Mouse (Mus musculus) forebrain, embryonic 16.5 days (tissue): ENCODE data around the gene Gon4l. TPM values are rescaled to one million over a fixed set of nuclear protein-coding genes. Genes with fewer than 3 reads are reported as not detected.

Source experiments
- ATAC-seq: fragments of 200-750 bp; cut with Nextera tagmentation; 2 replicates; pipeline ENCODE4 v1.8.0; 2017; ENCODE audit warnings: mild to moderate bottlenecking, moderate library complexity
- H3K27ac ChIP-seq: fragments of 300-500 bp; sonication (generic); 2 replicates; pipeline ENCODE4 v1.5.1; 2014; ENCODE audit warnings: low read length, control low read depth
- H3K27me3 ChIP-seq: fragments of 300-500 bp; sonication (generic); replicated peaks from 2 replicates; pipeline ENCODE4 v1.6.1; 2014; ENCODE audit warnings: low read length; ENCODE audit not compliant: control insufficient read depth, insufficient read depth
- H3K36me3 ChIP-seq: fragments of 300-500 bp; sonication (generic); 2 replicates; pipeline ENCODE4 v1.6.1; 2014; ENCODE audit not compliant: control insufficient read depth, insufficient read depth
- H3K4me1 ChIP-seq: fragments of 300-500 bp; sonication (generic); replicated peaks from 2 replicates; pipeline ENCODE4 v1.6.1; 2014; ENCODE audit warnings: low read length; ENCODE audit not compliant: control insufficient read depth, insufficient read depth
- H3K4me2 ChIP-seq: fragments of 300-500 bp; sonication (generic); 2 replicates; pipeline ENCODE4 v1.6.1; 2014; ENCODE audit warnings: mild to moderate bottlenecking, low read length, control low read depth
- H3K4me3 ChIP-seq: fragments of 300-500 bp; sonication (generic); replicated peaks from 2 replicates; pipeline ENCODE4 v1.5.1; 2014; ENCODE audit warnings: mild to moderate bottlenecking, low read length, control low read depth
- H3K9ac ChIP-seq: fragments of 300-500 bp; sonication (generic); replicated peaks from 2 replicates; pipeline ENCODE4 v1.6.1; 2014; ENCODE audit warnings: low read depth, low read length, control low read depth
- H3K9me3 ChIP-seq: fragments of 300-500 bp; sonication (generic); 2 replicates; pipeline ENCODE4 v1.6.1; 2016; ENCODE audit warnings: low read length; ENCODE audit not compliant: control insufficient read depth
- WGBS: fragments of 180-500 bp; shearing (Covaris S2); extraction: QIAGEN DNeasy Blood & Tissue Kit; methylation state at CpG from one replicate; pipeline ENCODE4 v1.1.7; 2014; 5-methylcytosine and 5-hydroxymethylcytosine counted together
- polyA plus RNA-seq: library from polyadenylated mRNA; unstranded; fragments of >200 nt; fragmentation: Nextera tagmentation; extraction: Ambion mirVana; gene quantifications from 2 replicates; pipeline ENCODE4 v1.2.1, GENCODE M21; 2015

The Gon4l gene
- polyA plus RNA-seq, 1 experiment from 2014 or later: 17.3 TPM

GRCm38 (mm10) chr3:88925651-88926050 lies 90.6 kb downstream of the Gon4l start:
- 98% methylated on average over 2 of the region's 2 CpGs for WGBS
- no peak overlapping the region for H3K27ac ChIP-seq
- H3K4me3 ChIP-seq: no peak overlapping the region
- no peak for ATAC-seq
- no peaks in the 10 kb centered on the region for H3K27me3 ChIP-seq
- H3K36me3 ChIP-seq: peaks cover 56% of the 10 kb centered on the region
- H3K9me3 ChIP-seq: no peaks in the 10 kb centered on the region
- no peak overlapping the region for H3K4me2 ChIP-seq
- no peaks in the 10 kb centered on the region for H3K4me1 ChIP-seq
- no peak overlapping the region for H3K9ac ChIP-seq

DNA sequence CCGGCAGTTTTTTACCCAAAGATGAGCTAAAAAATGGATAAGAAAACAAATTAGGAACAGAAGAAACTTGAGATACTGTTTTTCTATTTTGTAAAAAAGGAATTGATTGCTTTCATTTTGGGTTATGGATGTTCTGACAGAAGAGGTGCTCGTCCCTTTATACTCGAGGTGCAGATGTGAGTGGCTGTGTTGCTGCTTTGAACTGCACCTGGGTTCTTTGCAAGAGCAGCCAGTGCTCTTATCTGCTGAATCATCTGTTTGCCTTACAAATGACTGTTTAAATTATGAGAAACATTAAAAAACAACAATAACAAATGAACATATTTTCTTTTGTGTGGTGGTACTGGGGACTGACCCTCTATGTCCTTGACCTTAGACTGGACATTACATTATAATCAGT lies 94.5 kb downstream of the Gon4l start:
- no peak for ATAC-seq
- 93% methylated on average over 3 of the region's 3 CpGs for WGBS
- Histone ChIP-seq H3K36me3 (peaks cover 45% of the 10 kb centered on the region), H3K4me1 (no peaks in the 10 kb centered on the region), H3K4me2 (no peak overlapping the region), H3K4me3 (no peak overlapping the region), H3K9me3 (no peaks in the 10 kb centered on the region), H3K9ac (no peak overlapping the region), H3K27ac (no peak overlapping the region), H3K27me3 (no peaks in the 10 kb centered on the region)

GRCm38 (mm10) chr3:88939071-88939470 lies 104.0 kb downstream of the Gon4l start:
- Histone ChIP-seq H3K27ac (no peak overlapping the region), H3K4me3 (no peak overlapping the region), H3K27me3 (no peaks in the 10 kb centered on the region), H3K4me2 (no peak overlapping the region), H3K36me3 (peaks cover 9% of the 10 kb centered on the region), H3K4me1 (no peaks in the 10 kb centered on the region), H3K9me3 (no peaks in the 10 kb centered on the region), H3K9ac (no peak overlapping the region)
- WGBS: 90% methylated on average over 10 of the region's 10 CpGs
- ATAC-seq: no peak

GRCm38 (mm10) chr3:88939749-88940148 lies 104.7 kb downstream of the Gon4l start:
- Histone ChIP-seq H3K9ac (no peak overlapping the region), H3K27ac (no peak overlapping the region), H3K4me3 (no peak overlapping the region), H3K36me3 (peaks cover 9% of the 10 kb centered on the region), H3K27me3 (no peaks in the 10 kb centered on the region), H3K4me1 (no peaks in the 10 kb centered on the region), H3K9me3 (no peaks in the 10 kb centered on the region), H3K4me2 (no peak overlapping the region)
- peak; percentile 40; the same call in 1 of the 2 replicates for ATAC-seq
- 63% methylated on average over 3 of the region's 3 CpGs for WGBS

DNA sequence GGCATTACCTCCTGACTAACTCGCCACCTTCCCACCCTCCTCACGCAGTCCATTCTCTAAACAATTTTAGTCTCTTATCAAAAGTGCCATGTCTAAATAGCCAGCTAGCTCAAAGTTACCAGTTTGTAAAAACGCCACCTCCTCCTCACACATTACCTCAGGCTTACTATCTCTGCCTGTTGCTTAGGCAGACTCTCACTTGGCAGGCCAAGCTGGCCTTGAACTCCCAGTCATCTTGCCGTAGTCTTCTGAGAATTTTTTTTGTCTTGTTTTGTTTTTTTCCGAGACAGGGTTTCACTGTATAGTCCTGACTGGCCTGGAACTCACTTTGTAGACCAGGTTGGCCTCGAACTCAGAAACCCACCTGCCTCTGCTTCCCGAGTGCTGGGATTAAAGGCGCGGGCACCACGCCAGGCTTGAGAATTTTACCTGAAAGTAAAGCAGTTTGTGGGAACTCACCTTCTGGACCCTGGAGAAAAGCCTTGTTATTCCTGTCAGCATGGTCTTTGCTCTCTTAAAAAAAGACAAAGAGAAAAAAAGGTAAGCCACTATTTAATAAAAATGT lies 107.4 kb downstream of the Gon4l start:
- Histone ChIP-seq H3K4me3 (no peak overlapping the region), H3K27ac (no peak overlapping the region), H3K27me3 (no peaks in the 10 kb centered on the region), H3K36me3 (peaks cover 9% of the 10 kb centered on the region), H3K9ac (no peak overlapping the region), H3K9me3 (no peaks in the 10 kb centered on the region), H3K4me1 (peaks cover 1% of the 10 kb centered on the region; the same call in 1 of the 2 replicates), H3K4me2 (no peak overlapping the region)
- no peak for ATAC-seq
- 94% methylated on average over 10 of the region's 10 CpGs for WGBS

GRCm38 (mm10) chr3:88944109-88944508 lies 109.1 kb downstream of the Gon4l start:
- no peaks in the 10 kb centered on the region for H3K27me3 ChIP-seq
- H3K4me2 ChIP-seq: no peak overlapping the region
- ATAC-seq: no peak
- peaks cover 9% of the 10 kb centered on the region for H3K36me3 ChIP-seq
- no peak overlapping the region for H3K4me3 ChIP-seq
- 97% methylated on average over 4 of the region's 4 CpGs for WGBS
- peaks cover 16% of the 10 kb centered on the region for H3K4me1 ChIP-seq
- H3K27ac ChIP-seq: no peak overlapping the region
- no peaks in the 10 kb centered on the region for H3K9me3 ChIP-seq
- H3K9ac ChIP-seq: no peak overlapping the region

DNA sequence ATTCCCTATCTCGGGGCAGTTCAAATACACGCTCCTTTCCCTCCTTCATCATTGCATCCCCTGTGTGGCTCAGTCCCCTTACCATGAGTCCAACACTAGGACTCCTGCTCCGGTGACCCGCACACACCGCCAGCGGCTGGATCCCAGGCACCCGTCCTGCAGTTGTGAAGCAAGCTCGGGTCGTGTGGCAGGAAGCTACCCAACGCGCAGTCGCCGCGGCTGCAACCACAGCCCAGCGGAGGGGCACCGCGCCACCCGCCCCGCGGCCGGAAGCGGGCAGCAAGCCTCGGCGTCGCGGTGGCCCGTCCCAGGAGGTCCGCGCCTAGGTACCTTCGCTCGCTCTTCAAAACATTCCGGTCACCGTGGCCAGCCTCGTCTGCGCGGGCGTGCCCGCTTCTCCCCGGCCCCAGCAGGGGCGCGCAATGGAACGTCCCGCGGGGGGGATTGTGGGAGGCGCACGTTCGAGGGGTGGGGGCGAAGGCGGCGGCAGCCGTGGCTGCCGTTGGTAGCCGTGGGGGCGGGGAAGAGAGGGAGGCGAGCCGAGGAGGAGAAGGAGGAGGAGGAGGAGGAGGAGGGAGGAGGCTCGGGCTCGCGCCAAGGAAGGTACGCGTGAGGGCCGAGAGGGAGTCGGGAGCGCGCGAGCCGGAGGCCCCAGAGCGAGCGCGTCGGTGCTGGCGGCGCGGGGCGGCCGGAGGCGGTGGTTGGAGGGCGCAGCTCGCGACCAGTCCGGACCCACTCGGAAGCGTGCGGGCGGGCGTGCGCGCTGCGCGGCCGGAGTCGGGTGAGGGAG lies 115.0 kb downstream of the Gon4l start:
- H3K9ac ChIP-seq: peak overlapping the region; percentile 96
- H3K27ac ChIP-seq: peak overlapping the region; percentile 99
- peak overlapping the region; percentile 63 for H3K4me2 ChIP-seq
- WGBS: under 1% methylated on average over 70 of the region's 92 CpGs
- H3K4me1 ChIP-seq: peaks cover 36% of the 10 kb centered on the region
- peak overlapping the region; percentile 99 for H3K4me3 ChIP-seq
- ATAC-seq: peak; percentile 91
- no peaks in the 10 kb centered on the region for H3K36me3 ChIP-seq
- no peaks in the 10 kb centered on the region for H3K9me3 ChIP-seq
- no peaks in the 10 kb centered on the region for H3K27me3 ChIP-seq

GRCm38 (mm10) chr3:88950576-88951326 lies 115.7 kb downstream of the Gon4l start, which contains the start of the genes Ash1l and Dap3:
Gene Ash1l, plus strand, starts transcription at chr3:88950622.
Gene Dap3, minus strand, starts transcription at chr3:88951181.
- peak within 1 kb of the TSS; percentile 76 for H3K4me2 ChIP-seq
- ATAC-seq: peak; percentile 79
- peak within 1 kb of the TSS; percentile 96 for H3K9ac ChIP-seq
- H3K4me1 ChIP-seq: peaks cover 36% of the 10 kb centered on the region
- H3K4me3 ChIP-seq: peak within 1 kb of the TSS; percentile 99
- H3K9me3 ChIP-seq: no peaks in the 10 kb centered on the region
- H3K36me3 ChIP-seq: no peaks in the 10 kb centered on the region
- H3K27me3 ChIP-seq: no peaks in the 10 kb centered on the region
- WGBS: under 1% methylated on average over 35 of the region's 64 CpGs
- H3K27ac ChIP-seq: peak within 1 kb of the TSS; percentile 99

DNA sequence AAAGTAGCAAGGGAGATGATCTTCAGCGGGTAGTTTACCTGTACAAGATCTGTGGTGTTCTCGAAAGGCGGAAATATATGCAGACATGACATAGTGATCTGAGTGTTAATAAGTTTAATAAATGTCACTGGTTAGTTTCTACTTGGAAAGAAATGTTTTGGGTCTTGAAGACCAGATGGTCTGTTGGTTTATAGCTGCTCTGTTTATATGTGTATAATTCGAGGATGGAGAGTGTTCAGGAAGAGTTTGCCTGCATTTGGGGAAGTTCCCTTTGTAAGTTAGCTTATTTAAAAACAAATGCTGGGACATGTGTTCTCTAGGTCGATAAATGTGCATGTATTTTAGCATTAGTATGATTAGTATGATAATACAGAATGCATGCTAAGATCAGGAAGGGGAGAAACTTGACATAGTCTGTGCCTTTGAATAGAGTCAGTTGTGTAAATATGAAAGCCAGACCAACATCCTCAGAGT lies 116.3 kb downstream of the Gon4l start:
- Histone ChIP-seq H3K9ac (peak overlapping the region; percentile 96), H3K27me3 (no peaks in the 10 kb centered on the region), H3K27ac (peak overlapping the region; percentile 99), H3K9me3 (no peaks in the 10 kb centered on the region), H3K36me3 (no peaks in the 10 kb centered on the region), H3K4me3 (peak overlapping the region; percentile 99), H3K4me1 (peaks cover 36% of the 10 kb centered on the region), H3K4me2 (peak overlapping the region; percentile 76)
- no peak for ATAC-seq
- 1% methylated on average over 5 of the region's 5 CpGs for WGBS
